Mouse (Mus musculus) megakaryocyte, adult 5-6 weeks (primary cell): ENCODE results near the gene Inf2. TPM values are rescaled to one million over a fixed set of nuclear protein-coding genes. Genes with fewer than 3 reads are reported as not detected.

Experiments used
- ATAC-seq: 2 replicates; pipeline ENCODE4 v1.8.0; 2016; ENCODE audit warnings: mild to moderate bottlenecking, inconsistent platforms; ENCODE audit not compliant: poor library complexity, severe bottlenecking
- total RNA-seq, 2 experiments: library from RNA; stranded (forward) in 1 of 2; stranded (reverse) in 1 of 2; fragments of 153-499, 151-499 nt in 1 of 2; fragments of 221-1000, 200-1000 nt in 1 of 2; gene quantifications; 2 replicates each; pipeline versions ENCODE4 v1.2.3 to v1.2.4; 2015 to 2017

Inf2 gene
- total RNA-seq, 2 experiments from 2014 or later, result 9.9 to 28.0 TPM

GRCm38 (mm10) chr12:112651778-112652439, 63.3 kb downstream of the Inf2 start:
- ATAC-seq, result no peak

DNA sequence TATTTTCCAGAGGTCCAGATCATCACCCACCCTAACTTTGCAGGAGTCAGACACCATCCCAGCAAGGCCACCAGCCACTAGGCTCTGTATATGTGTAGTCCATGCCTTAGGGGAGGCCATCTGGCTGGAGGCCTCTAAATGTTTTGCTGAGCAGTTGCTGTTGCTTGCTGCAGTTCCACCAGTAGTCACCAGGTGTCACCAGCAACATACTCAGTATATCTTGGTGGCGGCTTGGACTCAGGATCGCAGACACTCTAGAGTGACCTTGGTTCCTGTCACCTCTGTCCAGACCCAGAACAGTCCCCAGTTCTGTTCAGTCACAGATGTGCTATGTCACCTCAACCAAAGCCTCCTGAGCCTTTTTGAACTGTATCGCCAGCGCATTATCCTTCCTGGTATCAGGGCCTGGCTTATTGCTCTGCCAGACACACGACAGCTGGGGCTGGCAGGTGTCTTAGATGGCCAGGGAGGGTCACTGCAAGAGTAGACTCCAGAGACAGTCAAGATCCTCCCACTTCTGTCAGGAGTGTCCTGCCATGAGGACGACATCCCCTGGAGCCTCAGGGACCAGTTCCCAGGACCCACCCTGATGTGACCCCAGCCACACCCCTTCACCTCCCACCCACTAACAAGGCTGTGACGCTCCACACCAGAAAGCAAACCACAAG, 64.7 kb downstream of the Inf2 start:
- peak; percentile 85 for ATAC-seq

DNA sequence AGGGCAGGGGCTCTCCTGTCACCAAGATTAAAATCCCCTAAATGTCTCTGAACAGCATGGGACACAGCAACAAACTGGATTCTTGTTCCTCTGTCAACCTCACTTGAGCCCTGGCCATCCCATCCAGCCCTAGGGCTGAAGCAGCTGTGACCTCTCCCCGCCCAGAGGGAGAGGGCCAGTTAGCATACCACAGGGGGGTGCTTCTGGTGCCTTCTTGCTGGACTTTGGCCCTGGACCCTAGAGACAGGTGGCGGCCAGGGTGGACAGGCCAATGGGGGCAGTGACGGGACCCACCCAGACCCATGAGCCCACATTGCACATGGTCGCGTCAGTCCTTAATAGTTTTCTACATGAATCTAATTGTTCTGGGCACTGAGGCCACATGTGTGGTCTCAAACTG, 65.5 kb downstream of the Inf2 start:
- ATAC-seq, result no peak

- no peak for ATAC-seq
Measured at GRCm38 (mm10) chr12:112658619-112659018, 70.0 kb downstream of the Inf2 start.

DNA sequence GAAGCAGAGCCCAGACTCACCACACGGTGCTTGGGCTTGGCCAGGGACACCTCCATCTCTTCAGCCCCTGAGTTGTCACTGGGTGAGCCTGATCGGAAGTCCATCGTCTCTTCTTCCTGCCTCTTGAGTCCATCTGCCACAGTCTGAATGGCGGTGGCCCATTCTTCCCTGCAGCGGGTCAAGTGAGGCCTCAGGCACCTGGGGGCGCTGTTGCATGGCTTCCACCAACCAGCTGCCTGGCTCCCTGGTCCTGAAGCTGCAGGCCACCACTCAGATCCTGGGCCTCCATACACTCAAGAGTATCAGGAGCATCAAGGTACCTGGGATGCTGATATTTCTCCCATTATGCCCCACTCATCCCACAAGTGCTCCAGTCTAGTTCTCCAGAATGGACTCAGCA, 70.5 kb downstream of the Inf2 start:
- ATAC-seq, result peak; percentile 67

- ATAC-seq, result no peak
Measured at GRCm38 (mm10) chr12:112660576-112661326, 72.2 kb downstream of the Inf2 start.

DNA sequence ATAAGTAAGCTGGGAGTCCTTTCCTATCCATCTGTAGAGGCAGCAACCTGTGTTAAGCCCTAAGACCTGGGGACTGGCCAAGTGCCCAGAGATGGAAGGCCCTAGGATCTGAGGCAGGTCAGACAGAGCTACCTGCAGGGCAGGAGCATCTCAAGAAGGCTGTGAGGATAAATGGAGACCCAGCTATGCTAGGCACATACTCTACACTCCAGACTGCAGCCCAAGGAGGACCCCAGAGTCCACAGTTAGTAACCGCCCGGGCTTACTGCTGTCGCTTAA, 72.7 kb downstream of the Inf2 start:
- ATAC-seq, result no peak

DNA sequence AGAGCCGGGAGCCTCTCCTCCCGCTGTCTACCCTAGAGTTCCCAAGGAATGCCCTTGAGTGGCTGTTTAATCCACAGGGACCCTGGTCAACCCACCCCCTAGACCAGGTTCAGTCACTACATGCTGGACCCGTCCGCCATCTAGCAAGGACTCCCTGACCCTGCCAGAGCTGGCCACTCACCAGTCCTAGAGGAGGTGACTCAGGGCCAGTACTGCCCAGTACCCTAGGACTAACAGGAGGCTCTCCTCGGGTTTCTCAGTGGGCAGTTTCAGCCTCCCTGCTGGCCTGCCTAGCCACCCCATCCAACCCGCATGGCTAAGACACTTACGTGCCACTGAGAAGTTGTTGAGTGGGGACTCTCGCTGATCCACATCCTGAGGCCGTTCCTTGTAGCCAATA, 73.3 kb downstream of the Inf2 start:
- no peak for ATAC-seq

- ATAC-seq, result no peak
Measured at GRCm38 (mm10) chr12:112663303-112663702, 74.7 kb downstream of the Inf2 start.

DNA sequence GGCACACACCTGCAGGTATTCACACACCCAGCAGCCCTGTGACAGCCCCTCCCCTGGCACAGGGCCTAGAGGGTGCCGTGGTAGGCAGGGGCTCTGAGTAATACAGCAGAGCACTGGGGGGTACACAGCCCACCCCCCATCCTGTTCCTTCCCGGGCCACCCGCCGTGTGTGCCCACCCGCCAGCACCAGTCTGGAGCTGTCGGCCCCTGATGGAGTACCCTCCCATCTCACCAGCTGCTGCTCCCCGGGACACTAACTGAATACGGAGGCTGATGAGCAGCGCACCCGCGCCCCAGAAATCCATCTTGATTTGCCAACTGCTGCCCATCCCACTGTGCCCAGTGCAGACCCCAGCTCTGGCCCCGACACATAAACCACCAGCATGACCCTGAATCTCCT, 75.1 kb downstream of the Inf2 start:
- no peak for ATAC-seq

- ATAC-seq, result no peak
Measured at GRCm38 (mm10) chr12:112664124-112664523, 75.5 kb downstream of the Inf2 start.

- ATAC-seq, result no peak
Measured at GRCm38 (mm10) chr12:112664656-112665055, 76.1 kb downstream of the Inf2 start.

Other genes with a start within 250 kb of the Inf2 start
- not detected in 2 replicates for gene A530016L24Rik, start 99.3 kb upstream of the Inf2 start, total RNA-seq (2015)
- gene A530016L24Rik, start 99.3 kb upstream of the Inf2 start, total RNA-seq (2017), result not detected in 2 replicates
- not detected in 2 replicates for gene Tmem179, start 72.0 kb upstream of the Inf2 start, total RNA-seq (2015)
- not detected in 2 replicates for gene Tmem179, start 72.0 kb upstream of the Inf2 start, total RNA-seq (2017)
- 73.5 and 82.1 TPM in 2 replicates for gene Adssl1, start 31.3 kb downstream of the Inf2 start, total RNA-seq (2015)
- gene Adssl1, start 31.3 kb downstream of the Inf2 start, total RNA-seq (2017), result 72.3 and 74.9 TPM in 2 replicates
- gene Siva1, start 55.9 kb downstream of the Inf2 start, total RNA-seq (2015), result 116 and 130 TPM in 2 replicates
- gene Siva1, start 55.9 kb downstream of the Inf2 start, total RNA-seq (2017), result 122 and 162 TPM in 2 replicates
- 112 and 121 TPM in 2 replicates for gene Akt1, start 86.1 kb downstream of the Inf2 start, total RNA-seq (2015)
- 112 and 118 TPM in 2 replicates for gene Akt1, start 86.1 kb downstream of the Inf2 start, total RNA-seq (2017)
- gene Zbtb42, start 90.0 kb downstream of the Inf2 start, total RNA-seq (2015), result 6.4 and 9.0 TPM in 2 replicates
- 3.9 and 4.7 TPM in 2 replicates for gene Zbtb42, start 90.0 kb downstream of the Inf2 start, total RNA-seq (2017)
- 0.41 and 1.2 TPM in 2 replicates for gene Cep170b, start 131.7 kb downstream of the Inf2 start, total RNA-seq (2015)
- 0.20 and 0.22 TPM in 2 replicates for gene Cep170b, start 131.7 kb downstream of the Inf2 start, total RNA-seq (2017)
- gene Pld4, start 171.9 kb downstream of the Inf2 start, total RNA-seq (2015), result 532 and 545 TPM in 2 replicates
- 316 and 364 TPM in 2 replicates for gene Pld4, start 171.9 kb downstream of the Inf2 start, total RNA-seq (2017)
- gene Ahnak2, start 213.9 kb downstream of the Inf2 start, total RNA-seq (2015), result not detected in 2 replicates
- 0.04 and 0.15 TPM in 2 replicates for gene Ahnak2, start 213.9 kb downstream of the Inf2 start, total RNA-seq (2017)
- 0.16 and 0.32 TPM in 2 replicates for gene Clba1, start 220.2 kb downstream of the Inf2 start, total RNA-seq (2015)
- 0.40 and 0.69 TPM in 2 replicates for gene Clba1, start 220.2 kb downstream of the Inf2 start, total RNA-seq (2017)
- gene Cdca4, start 240.6 kb downstream of the Inf2 start, total RNA-seq (2015), result 62.0 and 67.7 TPM in 2 replicates
- 48.9 and 57.9 TPM in 2 replicates for gene Cdca4, start 240.6 kb downstream of the Inf2 start, total RNA-seq (2017)